Mouse (Mus musculus) lung, adult 2 months (tissue): ENCODE results near the gene Cmklr1. TPM values are rescaled to one million over a fixed set of nuclear protein-coding genes. Genes with fewer than 3 reads are reported as not detected.

ENCODE experiments used
- DNase-seq: peaks from one replicate; pipeline ENCODE4 v3.0.0; 2022
- H3K4me1 ChIP-seq: fragments of 200-500 bp; 2 replicates; pipeline ENCODE4 v1.6.1; 2011; ENCODE audit warnings: low read length; ENCODE audit not compliant: control insufficient read depth, insufficient read depth
- H3K4me3 ChIP-seq: fragments of 200-500 bp; replicated peaks from 2 replicates; pipeline ENCODE3; 2011; ENCODE audit warnings: low read depth, mild to moderate bottlenecking, control low read depth, low read length; ENCODE audit errors: extremely low read depth
- CTCF ChIP-seq: fragments of 200-500 bp; IDR thresholded peaks from 2 replicates; pipeline ENCODE4 v1.5.1; 2011; ENCODE audit warnings: mild to moderate bottlenecking, low read length, control low read depth; ENCODE audit not compliant: insufficient read depth
- POLR2A ChIP-seq: fragments of 200-500 bp; IDR thresholded peaks from 2 replicates; pipeline ENCODE4 v1.6.1; 2011; ENCODE audit warnings: low read depth, mild to moderate bottlenecking, control low read depth, low read length, borderline replicate concordance; ENCODE audit errors: extremely low read depth
- WGBS: fragments of 180-500 bp; shearing (Covaris S2); methylation state at CpG from one replicate; pipeline ENCODE4 v1.1.7; 2018; 5-methylcytosine and 5-hydroxymethylcytosine counted together
- polyA plus RNA-seq: library from polyadenylated mRNA; depleted of rRNA; stranded (reverse); fragments of >200 nt; gene quantifications from 2 replicates; pipeline ENCODE4 v1.2.3, GENCODE M21; 2012

The Cmklr1 gene
- polyA plus RNA-seq, 1 experiment, result 271 TPM

DNA sequence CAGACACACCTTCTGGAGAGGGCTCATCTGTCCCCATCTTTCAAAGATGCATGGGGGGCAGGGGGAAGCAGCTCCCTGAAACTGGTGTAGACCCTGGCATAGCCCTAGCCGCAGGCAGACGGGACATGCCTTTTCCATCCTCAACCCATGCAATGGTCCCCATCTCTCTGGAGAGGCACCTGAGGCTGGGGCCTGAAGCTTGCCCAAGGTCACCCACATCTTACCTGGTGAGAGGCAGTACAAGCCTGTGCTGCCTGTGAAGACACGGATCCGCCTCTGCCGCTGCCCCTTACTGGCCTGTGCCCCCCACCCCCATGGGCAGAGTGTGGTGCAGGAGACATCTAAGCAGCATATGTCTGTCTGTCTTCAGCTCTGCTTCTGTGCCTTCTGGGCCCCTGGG, 23.2 kb downstream of the Cmklr1 start:
- DNase-seq, result no peak
- TF ChIP-seq CTCF (no peak), POLR2A (no peak)
- 55% methylated on average over 5 of the region's 5 CpGs for WGBS
- Histone ChIP-seq H3K4me3 (no peak overlapping the region), H3K4me1 (peaks cover 4% of the 10 kb centered on the region; the same call in 1 of the 2 replicates)

DNA sequence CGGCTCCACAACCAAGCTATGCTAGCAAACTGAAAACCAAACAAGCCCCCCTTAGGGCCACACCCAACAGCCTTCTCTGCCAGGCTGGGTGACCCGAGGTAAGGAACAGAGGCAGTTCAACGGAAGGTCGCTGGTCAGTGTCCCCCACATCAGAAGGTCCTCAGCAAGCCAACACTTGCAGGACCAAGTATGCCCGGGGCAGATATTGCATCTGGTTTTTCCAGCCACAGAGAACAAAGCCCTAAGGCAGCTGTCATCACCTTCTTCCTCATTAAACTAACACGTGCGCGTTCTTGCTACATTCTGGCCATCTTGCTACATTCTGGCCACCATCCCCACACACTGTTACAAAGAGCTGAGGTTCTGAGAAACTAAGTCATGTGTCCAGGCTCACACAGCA, 23.9 kb downstream of the Cmklr1 start:
- TF ChIP-seq POLR2A (no peak), CTCF (no peak)
- H3K4me1 ChIP-seq, result peaks cover 4% of the 10 kb centered on the region; the same call in 1 of the 2 replicates
- 51% methylated on average over 8 of the region's 8 CpGs for WGBS
- DNase-seq, result no peak
- no peak overlapping the region for H3K4me3 ChIP-seq

DNA sequence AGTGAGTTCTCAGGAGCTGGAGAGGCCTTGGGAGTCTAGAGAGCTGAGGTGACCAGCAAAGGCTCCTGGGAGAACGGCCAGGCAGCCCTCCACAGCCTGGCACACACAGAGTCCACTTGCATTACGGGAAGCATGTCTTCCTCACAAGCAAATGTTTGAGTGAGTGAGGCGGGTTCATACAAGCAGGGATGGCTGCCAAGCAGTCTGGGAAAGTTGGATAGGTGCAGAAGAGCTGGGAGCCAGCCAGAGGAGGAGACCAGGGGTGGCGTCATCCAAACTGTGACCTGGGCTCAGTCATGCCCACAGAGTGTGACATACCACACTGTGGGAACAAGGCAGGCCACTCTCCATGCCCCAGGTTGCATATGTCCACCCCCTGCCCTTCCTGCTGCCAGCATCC, 25.2 kb downstream of the Cmklr1 start:
- H3K4me3 ChIP-seq, result no peak overlapping the region
- peaks cover 4% of the 10 kb centered on the region; the same call in 1 of the 2 replicates for H3K4me1 ChIP-seq
- WGBS, result 64% methylated on average over 4 of the region's 4 CpGs
- TF ChIP-seq CTCF (no peak), POLR2A (no peak)
- DNase-seq, result no peak

- TF ChIP-seq POLR2A, result no peak
- no peak for TF ChIP-seq CTCF
- no peak for DNase-seq
- H3K4me1 ChIP-seq, result peaks cover 4% of the 10 kb centered on the region; the same call in 1 of the 2 replicates
- WGBS, result 26% methylated on average over 2 of the region's 2 CpGs
- no peak overlapping the region for H3K4me3 ChIP-seq
These were observed 27.2 kb downstream of the Cmklr1 start for GRCm38 (mm10) chr5:113623052-113623451.

- Histone ChIP-seq H3K4me1 (peaks cover 4% of the 10 kb centered on the region; the same call in 1 of the 2 replicates), H3K4me3 (no peak overlapping the region)
- WGBS, result 51% methylated on average over 7 of the region's 7 CpGs
- DNase-seq, result no peak
- TF ChIP-seq CTCF (no peak), POLR2A (no peak)
These were observed 29.2 kb downstream of the Cmklr1 start for GRCm38 (mm10) chr5:113620999-113621398.

GRCm38 (mm10) chr5:113620130-113620716, 30.0 kb downstream of the Cmklr1 start:
- H3K4me1 ChIP-seq, result peaks cover 4% of the 10 kb centered on the region; the same call in 1 of the 2 replicates
- DNase-seq, result no peak
- no peak overlapping the region for H3K4me3 ChIP-seq
- 62% methylated on average over 16 of the region's 16 CpGs for WGBS
- TF ChIP-seq POLR2A (no peak), CTCF (no peak)

- H3K4me3 ChIP-seq, result no peak overlapping the region
- H3K4me1 ChIP-seq, result peaks cover 4% of the 10 kb centered on the region; the same call in 1 of the 2 replicates
- 74% methylated on average over 1 of the region's 1 CpGs for WGBS
- TF ChIP-seq POLR2A (no peak), CTCF (no peak)
- DNase-seq, result no peak
These were observed 31.1 kb downstream of the Cmklr1 start for GRCm38 (mm10) chr5:113619151-113619550.

GRCm38 (mm10) chr5:113618716-113619115, 31.5 kb downstream of the Cmklr1 start:
- DNase-seq, result no peak
- Histone ChIP-seq H3K4me1 (peaks cover 3% of the 10 kb centered on the region; the same call in 1 of the 2 replicates), H3K4me3 (no peak overlapping the region)
- no peak for TF ChIP-seq POLR2A
- TF ChIP-seq CTCF, result no peak
- WGBS, result 91% methylated on average over 4 of the region's 4 CpGs

- 65% methylated on average over 12 of the region's 12 CpGs for WGBS
These were observed 38.4 kb downstream of the Cmklr1 start for GRCm38 (mm10) chr5:113611771-113612233.

GRCm38 (mm10) chr5:113611131-113611530, 39.1 kb downstream of the Cmklr1 start:
- peaks cover 2% of the 10 kb centered on the region for H3K4me1 ChIP-seq
- WGBS, result 57% methylated on average over 6 of the region's 6 CpGs
- no peak for DNase-seq
- TF ChIP-seq POLR2A, result no peak
- no peak for TF ChIP-seq CTCF
- H3K4me3 ChIP-seq, result no peak overlapping the region

More at GRCm38 (mm10) chr5:113611771-113612233, 38.4 kb downstream of the Cmklr1 start:
- TF ChIP-seq CTCF, result no peak
- TF ChIP-seq POLR2A, result no peak
- H3K4me1 ChIP-seq, result peaks cover 2% of the 10 kb centered on the region
- no peak for DNase-seq
- no peak overlapping the region for H3K4me3 ChIP-seq
